Mouse (Mus musculus) testis, adult 2 months (tissue): ENCODE measurements around the gene Tbc1d14.

Source experiments
- CTCF ChIP-seq: fragments of 200-500 bp; IDR thresholded peaks from 2 replicates; pipeline ENCODE4 v1.5.1; 2012; ENCODE audit warnings: low read depth, mild to moderate bottlenecking, inconsistent platforms, low read length, moderate library complexity; ENCODE audit not compliant: control insufficient read depth, insufficient read depth, insufficient replicate concordance
- POLR2A ChIP-seq: fragments of 200-500 bp; IDR thresholded peaks from 2 replicates; pipeline ENCODE4 v1.6.1; 2012; ENCODE audit warnings: low read depth, mild to moderate bottlenecking, inconsistent platforms, low read length, moderate library complexity; ENCODE audit not compliant: control insufficient read depth

DNA sequence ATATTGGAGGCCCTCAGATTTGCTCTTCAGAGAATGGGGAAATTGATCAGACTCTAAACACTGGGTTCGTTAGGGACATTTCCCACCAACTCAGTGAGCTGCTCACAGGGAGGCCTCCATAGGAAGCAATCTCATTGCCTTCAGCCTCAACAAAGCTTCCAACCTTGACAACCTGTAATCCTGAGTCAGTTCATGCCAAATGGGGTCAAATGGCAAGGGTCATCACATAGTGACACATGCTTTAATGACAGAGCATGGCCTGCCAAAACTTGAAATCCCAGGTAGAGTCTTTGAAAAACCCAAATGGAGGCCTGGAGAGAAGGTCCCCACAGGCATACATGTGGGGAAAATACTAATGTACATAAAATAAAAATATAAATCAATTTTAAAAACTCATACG is 66.2 kb downstream of the Tbc1d14 start:
- TF ChIP-seq CTCF: no peak
- TF ChIP-seq POLR2A: no peak
